Mouse (Mus musculus) bone marrow macrophage, adult 2 months (primary cell): ENCODE results near the gene Ccdc85c. TPM values are rescaled to one million over a fixed set of nuclear protein-coding genes. Genes with fewer than 3 reads are reported as not detected.

Source experiments
- H3K27ac ChIP-seq: 2 replicates; pipeline ENCODE4 v1.5.1; 2012; ENCODE audit warnings: low read depth, low read length; ENCODE audit not compliant: insufficient read depth
- H3K4me1 ChIP-seq: 2 replicates; pipeline ENCODE4 v1.6.1; 2012; ENCODE audit warnings: low read length; ENCODE audit not compliant: control insufficient read depth, insufficient read depth
- H3K4me3 ChIP-seq: 2 replicates; pipeline ENCODE4 v1.5.1; 2012; ENCODE audit warnings: mild to moderate bottlenecking, low read length, moderate library complexity; ENCODE audit not compliant: insufficient read depth
- CTCF ChIP-seq: IDR thresholded peaks from 2 replicates; pipeline ENCODE4 v1.5.1; 2012; ENCODE audit warnings: low read depth, mild to moderate bottlenecking, low read length, moderate library complexity
- POLR2A ChIP-seq: IDR thresholded peaks from 2 replicates; pipeline ENCODE4 v1.6.1; 2012; ENCODE audit warnings: mild to moderate bottlenecking, low read depth, low read length, borderline replicate concordance
- polyA plus RNA-seq: library from polyadenylated mRNA; stranded (reverse); fragments of >200 nt; gene quantifications from 2 replicates; pipeline ENCODE4 v1.2.4, GENCODE M21; 2012; ENCODE audit not compliant: missing spikeins, insufficient read depth, insufficient read length

Gene Ccdc85c
- polyA plus RNA-seq, 1 experiment = 0.25 TPM

DNA sequence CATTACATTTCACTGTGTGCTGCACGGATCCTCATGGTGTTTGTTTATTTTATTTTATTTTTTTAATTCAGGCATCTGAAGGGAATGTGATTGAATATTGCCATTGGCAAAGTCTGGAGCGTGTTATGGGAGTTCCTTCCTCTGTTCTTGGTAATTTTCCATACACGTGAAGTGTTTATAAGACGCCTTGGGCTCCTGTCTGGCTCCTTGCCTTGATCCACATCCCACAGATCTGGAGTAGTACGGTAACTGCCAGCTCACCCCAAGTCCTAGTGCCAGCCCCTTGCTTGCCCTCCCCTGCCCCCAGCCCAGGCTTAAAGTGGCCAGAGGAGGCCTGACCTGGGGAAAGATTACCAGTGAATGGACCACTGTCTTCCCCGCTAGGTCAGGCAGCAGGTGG is 25.8 kb upstream of the Ccdc85c start:
- no peaks in the 10 kb centered on the region for H3K4me1 ChIP-seq
- no peak overlapping the region for H3K4me3 ChIP-seq
- TF ChIP-seq CTCF = no peak
- no peak for TF ChIP-seq POLR2A
- H3K27ac ChIP-seq = no peak overlapping the region

DNA sequence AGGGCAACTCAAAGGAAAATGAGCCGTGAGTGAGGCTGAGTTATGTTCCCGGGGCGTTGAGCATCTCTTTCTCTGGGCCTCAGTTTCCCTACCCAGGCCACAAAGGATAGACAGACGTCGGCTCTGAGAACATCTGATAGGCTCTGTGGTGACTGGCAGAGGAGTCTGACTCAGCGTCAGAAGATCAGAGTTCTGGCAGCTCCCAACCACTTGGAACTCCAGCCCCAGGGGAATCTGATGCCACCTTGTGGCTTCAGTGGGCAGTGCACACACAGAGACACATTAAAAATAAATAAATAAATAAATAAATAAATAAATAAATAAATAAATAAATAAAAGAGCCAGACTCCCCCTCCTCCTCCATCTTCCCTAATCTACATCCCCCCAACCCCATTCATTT is 21.8 kb upstream of the Ccdc85c start:
- H3K27ac ChIP-seq = no peak overlapping the region
- no peaks in the 10 kb centered on the region for H3K4me1 ChIP-seq
- no peak; the same call in 1 of the 2 replicates for TF ChIP-seq CTCF
- no peak overlapping the region for H3K4me3 ChIP-seq

DNA sequence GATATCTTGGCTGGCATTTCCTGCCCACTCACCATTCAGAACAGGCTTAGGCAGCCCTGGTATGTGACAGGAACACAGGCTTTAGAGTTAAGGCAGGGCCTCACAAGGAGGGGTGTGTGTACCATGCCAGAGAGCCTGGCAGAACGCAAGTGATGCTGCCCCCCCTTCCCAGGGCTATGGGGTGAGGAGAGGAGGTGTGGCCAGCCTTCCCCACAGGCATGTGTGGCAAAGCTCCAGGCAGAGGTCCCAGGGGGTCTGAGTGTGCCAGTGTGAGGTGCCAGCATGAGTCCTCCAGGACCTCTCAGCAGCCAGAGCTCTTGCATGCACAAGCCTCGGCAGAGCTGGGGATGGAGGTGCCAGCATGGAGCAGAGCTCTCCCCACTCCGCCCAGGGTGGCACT is 19.4 kb upstream of the Ccdc85c start:
- Histone ChIP-seq H3K4me3 (no peak overlapping the region), H3K4me1 (no peaks in the 10 kb centered on the region), H3K27ac (no peak overlapping the region)
- TF ChIP-seq POLR2A (no peak), CTCF (no peak)

DNA sequence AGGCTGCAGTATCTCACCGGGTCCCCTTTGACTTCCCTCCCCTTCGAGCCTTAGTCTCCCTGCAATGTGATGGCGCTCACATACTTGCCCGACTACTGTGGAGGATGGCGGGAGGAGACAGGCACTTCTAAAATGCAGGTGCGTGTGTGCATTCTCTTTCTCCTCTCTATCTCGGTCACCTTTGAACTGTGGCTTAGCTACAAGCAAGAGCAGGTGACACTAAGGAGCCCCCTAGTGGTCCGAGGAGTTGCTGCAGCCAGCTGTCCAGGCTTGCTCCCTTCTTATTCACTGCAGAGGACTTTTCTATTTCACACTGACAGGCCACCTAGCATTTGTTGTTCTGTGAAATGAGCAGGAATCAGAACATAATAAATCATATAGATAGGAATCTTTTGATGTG is 17.7 kb upstream of the Ccdc85c start:
- H3K4me3 ChIP-seq = no peak overlapping the region
- TF ChIP-seq CTCF (peak; percentile 83), POLR2A (no peak)

DNA sequence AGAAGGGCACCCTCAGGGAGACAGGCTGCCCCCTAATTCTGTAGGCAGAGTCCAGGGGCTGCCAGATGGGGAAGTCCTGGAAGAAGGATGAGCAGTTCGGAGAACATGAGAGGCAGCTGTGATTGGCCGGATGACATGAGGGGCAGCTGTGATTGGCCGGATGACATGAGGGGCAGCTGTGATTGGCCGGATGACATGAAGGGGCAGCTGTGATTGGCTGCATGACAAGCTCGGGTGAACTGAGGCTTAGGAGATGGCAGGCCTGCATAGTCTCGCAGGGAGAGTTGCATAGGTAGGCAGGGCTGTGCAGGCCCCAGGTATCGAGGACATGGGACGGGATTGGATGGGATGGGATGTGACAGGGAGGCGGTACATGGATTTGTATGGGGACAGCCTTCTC is 17.2 kb upstream of the Ccdc85c start:
- no peaks in the 10 kb centered on the region for H3K4me1 ChIP-seq
- H3K4me3 ChIP-seq = no peak overlapping the region
- H3K27ac ChIP-seq = no peak overlapping the region
- TF ChIP-seq POLR2A (no peak), CTCF (no peak)

More for the DNA sequence above, 17.7 kb upstream of the Ccdc85c start:
- no peak overlapping the region for H3K27ac ChIP-seq
- H3K4me1 ChIP-seq = no peaks in the 10 kb centered on the region

DNA sequence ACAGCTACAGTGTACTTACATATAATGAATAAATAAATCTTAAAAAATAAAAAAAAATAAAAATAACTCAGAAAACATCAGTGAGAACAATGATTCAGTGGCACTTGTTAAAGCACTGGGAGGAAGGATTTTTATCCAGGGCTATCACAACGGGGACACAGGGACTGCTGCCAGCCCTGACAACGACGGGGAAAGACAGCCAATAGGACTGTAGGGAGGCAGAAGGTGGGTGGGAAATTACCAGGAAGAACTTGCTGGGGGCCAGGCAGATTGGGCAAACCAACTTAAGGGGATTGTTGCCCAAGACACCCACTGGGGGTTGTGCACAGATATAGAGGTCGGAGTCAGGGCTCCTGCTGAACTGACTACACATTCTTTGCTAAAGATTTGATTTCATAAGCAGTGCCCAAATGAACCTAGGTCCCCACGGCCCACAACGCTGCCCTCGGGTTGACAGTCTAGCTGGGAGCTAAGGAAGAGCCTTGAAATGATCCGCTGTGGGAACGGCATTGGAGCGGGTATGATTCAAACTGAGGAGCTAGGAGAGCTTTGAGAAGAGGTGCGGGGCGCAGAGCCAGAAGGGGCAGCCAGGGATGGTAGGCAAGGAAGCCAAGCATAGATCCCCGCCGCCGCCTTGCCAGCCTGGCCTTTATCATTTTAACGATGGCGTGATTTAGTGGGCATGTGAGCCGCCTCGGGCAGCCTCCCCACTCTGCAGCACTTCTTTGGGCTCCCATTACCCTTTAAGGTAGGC is 13.1 kb upstream of the Ccdc85c start:
- Histone ChIP-seq H3K4me1 (no peaks in the 10 kb centered on the region), H3K27ac (no peak overlapping the region), H3K4me3 (no peak overlapping the region)
- TF ChIP-seq CTCF (no peak), POLR2A (no peak)

DNA sequence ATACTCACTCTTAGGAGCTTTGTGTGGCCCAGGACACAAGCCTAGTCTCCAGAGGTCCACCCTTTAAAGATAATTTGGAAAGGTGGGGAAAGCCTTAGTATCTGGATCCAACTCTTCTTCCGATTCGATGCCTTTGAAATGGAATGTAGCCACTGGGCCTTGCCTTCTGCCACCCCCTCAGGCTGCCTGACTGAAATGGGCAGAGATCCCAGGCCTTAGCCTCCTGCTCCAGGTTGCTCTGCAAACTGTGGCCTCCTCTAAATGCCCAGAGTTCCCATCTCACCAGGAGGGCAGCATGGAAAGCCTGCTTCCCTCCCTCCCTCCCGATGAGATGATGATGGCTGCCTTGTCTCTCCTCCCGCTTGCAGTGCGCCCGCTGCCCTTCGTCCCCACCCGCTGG is 11.8 kb upstream of the Ccdc85c start:
- H3K4me3 ChIP-seq = no peak overlapping the region
- no peaks in the 10 kb centered on the region for H3K4me1 ChIP-seq
- no peak for TF ChIP-seq POLR2A
- TF ChIP-seq CTCF = no peak
- H3K27ac ChIP-seq = no peak overlapping the region

DNA sequence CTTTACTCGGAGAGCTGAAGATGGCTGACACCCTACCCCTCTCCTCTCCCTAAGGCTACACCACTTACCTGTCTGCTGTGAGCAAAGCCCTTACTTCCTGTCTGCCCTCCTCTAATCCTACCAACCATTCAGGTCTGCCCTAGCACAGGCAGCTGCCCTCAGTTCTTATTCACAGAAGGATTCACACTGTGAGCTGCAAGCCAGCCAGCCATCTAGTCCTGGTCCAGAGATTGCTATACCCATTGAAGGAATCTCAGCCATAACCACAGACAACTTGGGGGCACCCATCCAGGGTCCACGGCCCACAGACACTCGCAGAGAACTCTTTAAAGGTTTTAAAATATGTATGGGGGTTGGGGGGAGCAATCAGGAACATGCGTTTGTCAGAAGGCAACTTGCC is 11.2 kb upstream of the Ccdc85c start:
- Histone ChIP-seq H3K27ac (no peak overlapping the region), H3K4me1 (no peaks in the 10 kb centered on the region), H3K4me3 (no peak overlapping the region)
- TF ChIP-seq CTCF = no peak
- no peak for TF ChIP-seq POLR2A

DNA sequence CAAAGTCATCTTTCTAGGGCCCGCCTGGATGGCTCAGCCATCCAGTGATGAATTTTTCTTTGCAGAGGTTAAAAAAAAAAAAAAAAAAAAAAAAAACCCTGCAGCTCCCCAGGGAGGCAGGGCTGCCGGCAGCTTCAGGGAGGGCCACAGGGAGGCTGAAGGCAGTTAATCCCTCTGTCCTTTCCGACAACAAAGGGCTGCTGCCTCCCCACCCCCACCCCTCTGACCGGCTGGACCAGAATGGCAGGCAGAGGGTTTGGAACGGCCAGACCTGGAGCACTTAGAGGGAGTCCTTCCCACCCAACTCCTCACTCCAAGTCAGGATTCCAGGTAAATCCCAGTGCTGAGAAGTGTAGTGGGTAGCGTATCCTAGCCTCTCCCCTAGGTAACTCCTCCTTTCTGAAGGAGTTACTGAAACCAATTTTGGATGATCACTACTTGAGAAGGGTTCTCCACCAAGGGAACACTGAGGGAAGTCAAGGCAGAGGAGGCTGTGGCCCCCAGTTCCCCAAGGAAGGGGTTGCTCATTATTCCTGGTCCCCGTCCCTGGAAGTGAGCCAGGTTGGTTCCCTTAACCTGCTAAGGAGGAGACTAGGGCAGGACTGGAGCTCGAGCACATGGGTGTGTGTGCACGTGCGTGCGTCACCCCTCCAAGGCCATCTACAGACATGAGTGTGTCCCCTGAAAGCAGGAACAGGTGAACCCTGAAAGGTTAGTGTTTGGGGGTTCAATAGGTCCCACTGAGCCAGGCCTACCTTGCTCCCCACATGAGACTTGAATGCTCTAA is 10.2 kb upstream of the Ccdc85c start:
- no peak overlapping the region for H3K4me3 ChIP-seq
- H3K4me1 ChIP-seq = no peaks in the 10 kb centered on the region
- TF ChIP-seq POLR2A (no peak), CTCF (no peak)
- H3K27ac ChIP-seq = no peak overlapping the region
